Mouse (Mus musculus) spleen, postnatal 36 days (tissue): ENCODE measurements around the gene Fam168a.
"Not testable (repeated sequence)": the region's sequence is repeated elsewhere in the genome, so short reads cannot be mapped to it uniquely, and the experiment has no call there.

Experiments
- DNase-seq, 2 experiments: peaks; one replicate each; pipeline ENCODE4 v3.0.0; 2022; ENCODE audit warnings: low spot score in 2 of 2, mixed read lengths in 1 of 2

Fam168a gene

GRCm38 (mm10) chr7:100842175-100842574, 135.7 kb downstream of the Fam168a start:
- no peak for DNase-seq

- DNase-seq = peak in 1 of 2 experiments; percentile 54
Observed at GRCm38 (mm10) chr7:100843866-100844265, 137.4 kb downstream of the Fam168a start.

- peak; percentile 69 to 84 for DNase-seq
Observed at GRCm38 (mm10) chr7:100844385-100845025, 138.1 kb downstream of the Fam168a start.

GRCm38 (mm10) chr7:100845026-100845400, 138.6 kb downstream of the Fam168a start:
- DNase-seq = no peak

GRCm38 (mm10) chr7:100845412-100845811, 139.0 kb downstream of the Fam168a start:
- DNase-seq = peak; percentile 78 to 81

GRCm38 (mm10) chr7:100846033-100846432, 139.6 kb downstream of the Fam168a start:
- DNase-seq = not testable (repeated sequence)

- DNase-seq = peak in 1 of 2 experiments; percentile 1
Observed at GRCm38 (mm10) chr7:100847131-100847530, 140.7 kb downstream of the Fam168a start.

- peak; percentile 68 to 74 for DNase-seq
Observed at GRCm38 (mm10) chr7:100848744-100849143, 142.3 kb downstream of the Fam168a start.

GRCm38 (mm10) chr7:100849508-100849907, 143.1 kb downstream of the Fam168a start:
- DNase-seq = no peak

- no peak for DNase-seq
Observed at GRCm38 (mm10) chr7:100851481-100852356, 145.3 kb downstream of the Fam168a start.

GRCm38 (mm10) chr7:100853396-100853795, 147.0 kb downstream of the Fam168a start:
- peak; percentile 52 to 60 for DNase-seq

GRCm38 (mm10) chr7:100854137-100854814, 147.8 kb downstream of the Fam168a start:
- DNase-seq = no peak

GRCm38 (mm10) chr7:100854861-100855260, 148.4 kb downstream of the Fam168a start:
- DNase-seq = no peak

- DNase-seq = no peak
Observed at GRCm38 (mm10) chr7:100855300-100855699, 148.9 kb downstream of the Fam168a start.

- DNase-seq = peak; percentile 93 to 94
Observed at GRCm38 (mm10) chr7:100855795-100856573, 149.5 kb downstream of the Fam168a start.

GRCm38 (mm10) chr7:100860450-100860849, 154.0 kb downstream of the Fam168a start:
- DNase-seq = no peak

- DNase-seq = no peak
Observed at GRCm38 (mm10) chr7:100861209-100861608, 154.8 kb downstream of the Fam168a start.

GRCm38 (mm10) chr7:100862353-100862752, 155.9 kb downstream of the Fam168a start:
- DNase-seq = no peak

- DNase-seq = peak; percentile 96 to 97
Observed at GRCm38 (mm10) chr7:100862828-100863638, 156.6 kb downstream of the Fam168a start, which contains the start of gene Relt. Gene Relt (minus strand): TSS chr7:100863446.

GRCm38 (mm10) chr7:100866675-100867074, 160.2 kb downstream of the Fam168a start:
- peak; percentile 66 to 80 for DNase-seq
